Mouse (Mus musculus): ENCODE measurements at regions not wholly inside any gene's neighbourhood (a gene's known extent, or its start where the extent isn't known, plus 50 kb on each side); places are given as distances from the start of the nearest gene placed in this dataset.

- ATAC-seq (ENCODE audit: extremely low read depth, insufficient number of reproducible peaks, low FRiP score, low TSS enrichment): no peak
- WGBS: 31% methylated on average over 3 of the region's 3 CpGs
- Histone ChIP-seq H3K9ac (no peak overlapping the region), H3K4me3 (no peak overlapping the region), H3K4me2 (no peak overlapping the region), H3K4me1 (peaks cover 7% of the 10 kb centered on the region), H3K9me3 (no peaks in the 10 kb centered on the region), H3K27me3 (replicated peaks) (no peaks in the 10 kb centered on the region), H3K27ac (replicated peaks) (no peak overlapping the region), H3K36me3 (no peaks in the 10 kb centered on the region)
Measured at GRCm38 (mm10) chr10:56963215-56963614, 523.0 kb upstream of the Hsf2 start.

GRCm38 (mm10) chr10:56968913-56969312, 517.3 kb upstream of the Hsf2 start:
- Histone ChIP-seq H3K9ac (no peak overlapping the region), H3K4me3 (no peak overlapping the region), H3K9me3 (no peaks in the 10 kb centered on the region), H3K36me3 (no peaks in the 10 kb centered on the region), H3K4me2 (no peak overlapping the region), H3K27ac (replicated peaks) (no peak overlapping the region), H3K4me1 (no peaks in the 10 kb centered on the region), H3K27me3 (replicated peaks) (no peaks in the 10 kb centered on the region)
- WGBS: 85% methylated on average over 1 of the region's 1 CpGs
- ATAC-seq (ENCODE audit: extremely low read depth, insufficient number of reproducible peaks, low FRiP score, low TSS enrichment): no peak

DNA sequence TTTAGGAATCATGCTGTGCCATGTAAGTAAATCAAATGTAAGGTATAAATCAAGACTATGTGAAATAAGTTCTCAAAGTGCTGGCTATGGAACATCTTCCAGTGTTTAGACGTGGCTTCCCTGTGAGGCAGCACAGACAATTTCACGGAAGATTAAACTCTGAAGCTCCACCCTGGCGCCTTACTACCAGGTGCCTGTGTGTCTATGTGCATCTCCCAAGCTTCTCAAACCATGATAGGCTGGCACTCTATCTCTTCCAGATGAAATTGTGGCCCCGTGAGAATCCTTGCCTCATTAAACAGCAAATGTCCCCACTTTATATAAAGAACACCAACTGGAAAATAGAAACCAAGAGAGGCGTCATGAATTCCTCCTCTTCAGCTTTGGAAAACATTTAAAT, 511.4 kb upstream of the Hsf2 start:
- H3K9ac ChIP-seq: no peak overlapping the region
- H3K27ac ChIP-seq (replicated peaks): no peak overlapping the region
- H3K36me3 ChIP-seq: no peaks in the 10 kb centered on the region
- H3K9me3 ChIP-seq: no peaks in the 10 kb centered on the region
- no peak overlapping the region for H3K4me2 ChIP-seq
- no peak for ATAC-seq (ENCODE audit: extremely low read depth, insufficient number of reproducible peaks, low FRiP score, low TSS enrichment)
- no peaks in the 10 kb centered on the region for H3K27me3 ChIP-seq (replicated peaks)
- WGBS: 85% methylated on average over 5 of the region's 5 CpGs
- H3K4me3 ChIP-seq: no peak overlapping the region
- peaks cover 5% of the 10 kb centered on the region; the same call in 1 of the 2 replicates for H3K4me1 ChIP-seq

DNA sequence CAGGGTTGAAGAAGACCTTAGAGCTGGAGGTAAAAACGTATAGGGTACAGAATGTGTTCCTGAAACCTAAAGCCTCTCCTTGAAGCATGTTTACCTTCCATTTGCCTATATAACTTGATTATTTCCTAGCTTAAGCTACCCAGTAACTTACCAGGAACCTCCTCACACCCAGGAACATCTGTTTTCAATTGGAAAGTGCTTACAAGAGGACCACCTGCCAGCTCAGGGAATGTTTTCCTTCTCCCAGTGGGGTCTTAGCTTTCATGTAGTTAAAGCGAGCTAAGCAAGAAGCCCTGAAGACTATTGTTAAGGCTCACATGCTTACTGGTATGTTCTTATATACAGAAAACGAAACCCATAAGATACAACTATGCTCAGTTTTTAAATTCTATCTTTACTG, 506.6 kb upstream of the Hsf2 start:
- no peak for ATAC-seq (ENCODE audit: extremely low read depth, insufficient number of reproducible peaks, low FRiP score, low TSS enrichment)
- no peaks in the 10 kb centered on the region for H3K9me3 ChIP-seq
- H3K4me1 ChIP-seq: peaks cover 22% of the 10 kb centered on the region
- no peak overlapping the region for H3K9ac ChIP-seq
- no peak overlapping the region for H3K4me3 ChIP-seq
- H3K27me3 ChIP-seq (replicated peaks): no peaks in the 10 kb centered on the region
- peak overlapping the region; percentile 73; the same call in 1 of the 2 replicates for H3K27ac ChIP-seq (replicated peaks)
- no peak overlapping the region for H3K4me2 ChIP-seq
- no peaks in the 10 kb centered on the region for H3K36me3 ChIP-seq
- 51% methylated on average over 3 of the region's 3 CpGs for WGBS

- WGBS: 14% methylated on average over 3 of the region's 3 CpGs
- Histone ChIP-seq H3K4me1 (peaks cover 22% of the 10 kb centered on the region), H3K27ac (replicated peaks) (peak overlapping the region; percentile 76), H3K4me2 (no peak overlapping the region), H3K36me3 (no peaks in the 10 kb centered on the region), H3K9me3 (no peaks in the 10 kb centered on the region), H3K9ac (no peak overlapping the region), H3K4me3 (no peak overlapping the region), H3K27me3 (replicated peaks) (no peaks in the 10 kb centered on the region)
- ATAC-seq (ENCODE audit: extremely low read depth, insufficient number of reproducible peaks, low FRiP score, low TSS enrichment): peak; percentile 88
Measured at GRCm38 (mm10) chr10:56980821-56981220, 505.4 kb upstream of the Hsf2 start.

- Histone ChIP-seq H3K4me3 (no peak overlapping the region), H3K9me3 (no peaks in the 10 kb centered on the region), H3K4me1 (peaks cover 22% of the 10 kb centered on the region), H3K9ac (no peak overlapping the region), H3K36me3 (no peaks in the 10 kb centered on the region), H3K27ac (replicated peaks) (no peak overlapping the region), H3K4me2 (no peak overlapping the region), H3K27me3 (replicated peaks) (no peaks in the 10 kb centered on the region)
- no peak for ATAC-seq (ENCODE audit: extremely low read depth, insufficient number of reproducible peaks, low FRiP score, low TSS enrichment)
- 76% methylated on average over 8 of the region's 8 CpGs for WGBS
Measured at GRCm38 (mm10) chr10:56982526-56983190, 503.5 kb upstream of the Hsf2 start.

DNA sequence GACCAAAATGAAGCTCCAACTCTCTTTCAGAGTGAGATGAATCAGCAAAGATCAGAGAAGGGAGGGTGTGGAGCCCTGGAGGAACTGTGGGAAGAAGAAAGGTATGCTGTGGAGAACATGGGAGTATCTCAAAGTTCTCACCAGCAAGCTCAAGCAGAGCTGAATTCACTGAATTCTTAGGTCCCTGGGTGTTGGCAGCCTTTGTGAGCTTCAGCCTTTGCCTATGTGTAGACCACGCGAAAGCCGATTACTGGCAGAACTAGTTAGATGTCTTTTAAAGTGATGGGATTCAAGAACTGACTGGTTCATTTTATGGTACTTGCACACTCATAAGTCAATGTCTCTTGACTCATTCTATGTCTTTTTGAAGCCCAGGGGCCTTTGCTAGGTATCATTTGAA, 491.2 kb upstream of the Hsf2 start:
- WGBS: 85% methylated on average over 3 of the region's 3 CpGs
- no peak overlapping the region for H3K4me3 ChIP-seq

GRCm38 (mm10) chr10:57000892-57001722, 485.1 kb upstream of the Hsf2 start:
- Histone ChIP-seq H3K4me2 (peak overlapping the region; percentile 58), H3K27ac (replicated peaks) (no peak overlapping the region), H3K36me3 (no peaks in the 10 kb centered on the region), H3K27me3 (replicated peaks) (no peaks in the 10 kb centered on the region), H3K4me1 (peaks cover 6% of the 10 kb centered on the region), H3K9ac (0 out of 2 replicates have a peak overlapping the region, but pooled peaks have one; percentile 12), H3K4me3 (peak overlapping the region; percentile 32; the same call in 1 of the 2 replicates), H3K9me3 (no peaks in the 10 kb centered on the region)
- ATAC-seq (ENCODE audit: extremely low read depth, insufficient number of reproducible peaks, low FRiP score, low TSS enrichment): no peak
- WGBS: 25% methylated on average over 16 of the region's 16 CpGs

More for the DNA sequence above, 491.2 kb upstream of the Hsf2 start:
- no peaks in the 10 kb centered on the region for H3K4me1 ChIP-seq
- H3K9ac ChIP-seq: no peak overlapping the region
- H3K27me3 ChIP-seq (replicated peaks): no peaks in the 10 kb centered on the region
- no peaks in the 10 kb centered on the region for H3K9me3 ChIP-seq
- no peak for ATAC-seq (ENCODE audit: extremely low read depth, insufficient number of reproducible peaks, low FRiP score, low TSS enrichment)
- no peak overlapping the region for H3K27ac ChIP-seq (replicated peaks)
- no peak overlapping the region for H3K4me2 ChIP-seq
- no peaks in the 10 kb centered on the region for H3K36me3 ChIP-seq

GRCm38 (mm10) chr10:57001723-57002110, 484.5 kb upstream of the Hsf2 start:
- no peaks in the 10 kb centered on the region for H3K9me3 ChIP-seq
- peaks cover 6% of the 10 kb centered on the region for H3K4me1 ChIP-seq
- ATAC-seq (ENCODE audit: extremely low read depth, insufficient number of reproducible peaks, low FRiP score, low TSS enrichment): no peak
- WGBS: 60% methylated on average over 8 of the region's 8 CpGs
- no peak overlapping the region for H3K27ac ChIP-seq (replicated peaks)
- no peaks in the 10 kb centered on the region for H3K36me3 ChIP-seq
- no peak overlapping the region for H3K4me3 ChIP-seq
- no peaks in the 10 kb centered on the region for H3K27me3 ChIP-seq (replicated peaks)
- no peak overlapping the region for H3K9ac ChIP-seq
- peak overlapping the region; percentile 58 for H3K4me2 ChIP-seq

DNA sequence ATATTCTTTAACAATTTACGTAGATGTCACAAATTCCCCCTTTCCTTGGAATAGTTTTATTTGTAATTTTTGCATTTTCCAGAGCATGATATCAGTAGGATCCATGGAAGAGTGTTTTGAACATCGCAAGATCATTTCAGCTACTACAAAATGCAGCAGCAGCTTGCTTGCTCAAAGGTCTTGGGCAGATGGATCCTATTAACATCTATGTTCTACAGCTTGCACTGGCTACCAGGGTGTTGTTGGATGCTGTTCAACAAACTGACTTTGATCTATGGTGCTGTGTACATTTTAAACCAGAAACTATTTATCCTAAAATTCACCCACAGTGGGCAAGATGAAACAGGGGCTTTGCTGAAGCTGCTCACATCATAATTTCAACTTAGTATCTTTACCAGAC, 448.5 kb upstream of the Hsf2 start:
- no peak for ATAC-seq (ENCODE audit: extremely low read depth, insufficient number of reproducible peaks, low FRiP score, low TSS enrichment)
- no peak overlapping the region for H3K9ac ChIP-seq
- no peaks in the 10 kb centered on the region for H3K9me3 ChIP-seq
- no peaks in the 10 kb centered on the region for H3K4me1 ChIP-seq
- H3K4me2 ChIP-seq: no peak overlapping the region
- no peaks in the 10 kb centered on the region for H3K27me3 ChIP-seq (replicated peaks)
- no peak overlapping the region for H3K27ac ChIP-seq (replicated peaks)
- 77% methylated on average over 2 of the region's 2 CpGs for WGBS
- H3K36me3 ChIP-seq: no peaks in the 10 kb centered on the region
- no peak overlapping the region for H3K4me3 ChIP-seq

DNA sequence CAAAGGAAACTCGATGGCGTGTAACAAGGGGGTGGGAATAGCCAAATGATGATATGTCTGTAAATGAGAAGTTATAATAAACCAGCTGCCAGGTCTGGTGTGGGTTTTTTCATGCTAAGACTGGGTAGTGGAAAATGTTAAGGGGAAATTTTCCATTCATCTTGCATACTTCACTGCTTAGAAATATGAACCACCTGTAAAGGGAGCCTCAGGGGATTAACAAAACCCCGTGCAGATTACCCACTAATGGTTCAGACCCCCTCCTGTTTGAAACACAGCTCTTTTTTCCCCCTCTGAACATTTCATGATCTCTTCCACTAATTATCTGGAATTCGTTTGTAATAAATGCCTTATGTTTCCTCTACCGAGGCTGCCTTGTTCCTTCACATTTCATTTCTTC, 446.0 kb upstream of the Hsf2 start:
- 54% methylated on average over 5 of the region's 5 CpGs for WGBS
- no peak overlapping the region for H3K4me3 ChIP-seq

More for the DNA sequence above, 446.0 kb upstream of the Hsf2 start:
- Histone ChIP-seq H3K27ac (replicated peaks) (no peak overlapping the region), H3K27me3 (replicated peaks) (no peaks in the 10 kb centered on the region), H3K9me3 (no peaks in the 10 kb centered on the region), H3K4me2 (peak overlapping the region; percentile 2; the same call in 1 of the 2 replicates), H3K9ac (no peak overlapping the region), H3K36me3 (no peaks in the 10 kb centered on the region), H3K4me1 (no peaks in the 10 kb centered on the region)
- no peak for ATAC-seq (ENCODE audit: extremely low read depth, insufficient number of reproducible peaks, low FRiP score, low TSS enrichment)

Measured in heart, embryonic 13.5 days (tissue).